Mouse (Mus musculus) E14TG2a.4 (cell line): ENCODE results near the gene Rptor.

ENCODE experiments used
- CTCF ChIP-seq: conservative IDR thresholded peaks from 2 replicates; pipeline ENCODE4 v1.5.1; 2014; ENCODE audit warnings: low read length
- NANOG ChIP-seq: IDR thresholded peaks from 2 replicates; pipeline ENCODE4 v1.6.1; 2014; ENCODE audit warnings: borderline replicate concordance, low read length, mixed read lengths

GRCm38 (mm10) chr11:119733657-119733990, 130.9 kb downstream of the Rptor start:
- TF ChIP-seq CTCF: no peak
- no peak for TF ChIP-seq NANOG
